Mouse (Mus musculus) adrenal gland, postnatal 36 days (tissue): Measurements from ENCODE around the gene Ptprg. TPM values are rescaled to one million over a fixed set of nuclear protein-coding genes. Genes with fewer than 3 reads are reported as not detected.
"Not testable (repeated sequence)": the region's sequence is repeated elsewhere in the genome, so short reads cannot be mapped to it uniquely, and the experiment has no call there.

ENCODE experiments used
- DNase-seq, 2 experiments: peaks; one replicate each; pipeline ENCODE4 v3.0.0; 2021; ENCODE audit warnings: mixed read lengths in 1 of 2
- total RNA-seq, 2 experiments: library from RNA; stranded (reverse); gene quantifications; 2 replicates each; pipeline ENCODE4 v1.2.3; 2021

Ptprg gene
- total RNA-seq, 2 experiments from 2014 or later: 103 to 108 TPM

DNA sequence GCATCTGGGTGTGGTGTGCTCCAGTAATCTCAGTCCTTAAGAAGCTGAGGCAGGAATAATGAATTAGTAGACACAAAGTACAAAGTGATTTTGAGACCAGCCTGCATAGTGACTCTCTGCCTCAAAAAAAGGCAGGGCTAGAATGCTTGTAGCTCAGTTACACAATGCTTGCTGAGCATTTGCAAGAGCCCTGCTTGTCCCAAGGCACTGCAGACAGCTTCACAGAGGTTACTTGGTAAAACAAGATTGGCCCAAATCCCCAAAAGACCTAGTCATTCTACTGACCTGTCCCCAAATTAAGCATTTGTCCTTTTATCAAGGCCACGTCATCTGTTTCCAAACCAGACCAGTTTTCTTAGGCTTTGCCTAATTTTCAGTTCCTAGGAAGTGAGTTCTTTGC, 190.4 kb downstream of the Ptprg start:
- DNase-seq: peak; percentile 10 to 12

DNA sequence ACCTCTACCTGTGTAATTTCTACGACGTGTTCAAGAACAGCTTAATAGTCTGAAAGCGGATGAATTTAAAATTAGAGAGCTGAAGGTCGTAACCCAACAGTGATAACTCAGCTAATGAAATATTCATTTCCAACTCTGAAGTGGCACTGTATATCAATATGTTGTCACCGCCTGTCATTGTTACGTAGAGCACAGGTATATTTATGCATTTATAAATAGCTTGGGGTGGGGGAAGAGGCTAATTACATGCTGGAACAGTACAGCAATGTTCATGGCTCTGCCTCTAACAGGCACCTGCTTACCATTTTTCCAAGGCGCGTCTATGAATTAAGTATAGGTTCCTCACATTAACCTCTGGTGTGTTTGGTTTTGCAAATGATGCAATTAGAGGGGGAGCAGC, 199.3 kb downstream of the Ptprg start:
- DNase-seq: no peak

DNA sequence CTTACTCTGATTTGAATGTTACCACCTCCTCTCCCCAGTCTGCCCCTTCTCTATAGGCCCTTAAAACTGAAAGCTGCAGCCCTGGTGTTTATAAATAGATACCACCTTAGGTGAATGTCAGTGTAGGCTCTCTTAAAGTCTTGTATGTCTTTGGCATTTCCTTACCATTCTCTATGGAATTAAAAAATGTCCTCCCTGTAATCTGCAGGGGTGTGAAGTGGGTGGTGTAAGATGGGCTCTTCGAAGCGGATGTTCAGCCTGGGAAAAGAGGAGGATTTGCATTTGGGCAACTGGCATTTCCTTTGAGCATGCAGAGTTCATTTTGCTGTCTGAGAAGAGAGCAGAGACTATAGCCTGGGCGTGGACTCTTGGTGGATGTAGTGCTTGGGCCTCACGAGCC, 201.3 kb downstream of the Ptprg start:
- no peak for DNase-seq

DNA sequence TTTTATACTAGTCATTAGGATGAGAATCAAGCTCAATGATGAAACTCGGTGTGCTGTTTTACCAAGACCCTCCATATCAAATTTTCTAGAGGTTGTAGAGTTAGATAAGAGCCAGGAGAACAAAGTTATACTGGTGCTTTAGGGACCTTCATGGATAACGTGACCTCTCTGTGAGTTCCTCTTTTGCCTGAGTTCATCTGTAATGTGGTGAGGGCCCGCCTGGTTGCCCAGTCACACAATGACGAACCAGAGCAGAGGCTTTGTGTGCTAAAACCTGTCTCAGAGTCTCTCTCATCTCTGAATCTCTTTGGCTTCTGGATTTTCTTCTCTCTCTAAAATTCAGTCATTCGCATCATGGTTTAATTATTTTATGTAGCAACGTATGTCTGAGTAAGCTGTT, 204.9 kb downstream of the Ptprg start:
- DNase-seq: no peak

DNA sequence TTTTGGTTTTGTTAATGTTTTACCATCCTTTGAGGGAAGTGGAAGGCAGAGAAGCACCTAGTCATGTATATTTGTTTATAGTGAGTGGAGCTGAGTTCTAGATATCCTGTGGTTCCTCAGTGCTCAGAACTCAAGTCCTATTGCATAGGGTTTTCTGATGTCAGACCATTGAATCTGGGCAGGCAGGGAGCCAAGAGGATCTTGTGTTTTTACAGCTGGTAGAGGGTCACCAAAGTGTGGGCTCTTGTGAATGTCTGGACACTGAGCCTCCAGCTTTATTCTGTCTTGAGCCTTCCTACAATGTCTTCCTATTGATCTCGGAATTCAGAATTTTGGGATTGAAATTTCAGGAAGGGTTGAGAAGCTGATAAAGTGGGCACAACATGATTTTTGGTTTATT, 206.0 kb downstream of the Ptprg start:
- DNase-seq: no peak

DNA sequence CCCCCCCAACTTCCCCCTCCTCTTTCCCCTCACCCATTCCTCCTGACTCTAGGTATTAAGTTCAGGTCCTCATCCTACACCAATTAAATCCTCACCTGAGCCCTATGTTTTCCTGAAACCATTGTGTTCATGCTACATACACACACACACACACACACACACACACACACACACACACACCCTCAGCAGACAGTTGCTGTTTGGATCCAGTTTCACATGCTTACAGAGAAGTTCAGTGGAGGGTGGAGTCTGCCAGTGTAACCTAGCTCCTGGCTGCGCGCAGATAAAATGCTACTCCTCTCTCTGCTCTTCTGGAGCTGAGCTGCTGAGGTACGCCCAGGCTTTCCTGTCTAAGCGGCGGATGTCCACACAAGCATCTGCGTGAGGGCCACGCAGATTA, 209.7 kb downstream of the Ptprg start:
- DNase-seq: no peak

DNA sequence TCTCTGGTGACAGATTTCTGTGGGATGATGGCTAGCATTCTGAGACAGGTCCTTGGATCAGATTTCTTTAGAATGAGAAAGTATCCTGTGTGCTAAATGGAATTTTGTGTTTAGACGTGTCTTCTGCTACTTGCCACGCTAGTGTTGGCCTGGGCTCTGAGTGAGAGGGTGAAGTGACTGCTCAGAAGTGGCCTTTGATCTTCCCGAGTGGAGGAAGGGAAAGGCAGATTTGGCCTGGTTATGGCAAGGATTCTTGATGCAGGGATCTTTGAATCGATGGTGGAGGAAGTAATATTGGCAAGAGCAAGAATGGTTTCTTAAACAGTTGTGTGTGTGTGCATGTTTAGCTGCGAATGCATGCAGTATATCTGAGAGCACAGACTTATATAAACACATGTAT, 219.4 kb downstream of the Ptprg start:
- DNase-seq: no peak

DNA sequence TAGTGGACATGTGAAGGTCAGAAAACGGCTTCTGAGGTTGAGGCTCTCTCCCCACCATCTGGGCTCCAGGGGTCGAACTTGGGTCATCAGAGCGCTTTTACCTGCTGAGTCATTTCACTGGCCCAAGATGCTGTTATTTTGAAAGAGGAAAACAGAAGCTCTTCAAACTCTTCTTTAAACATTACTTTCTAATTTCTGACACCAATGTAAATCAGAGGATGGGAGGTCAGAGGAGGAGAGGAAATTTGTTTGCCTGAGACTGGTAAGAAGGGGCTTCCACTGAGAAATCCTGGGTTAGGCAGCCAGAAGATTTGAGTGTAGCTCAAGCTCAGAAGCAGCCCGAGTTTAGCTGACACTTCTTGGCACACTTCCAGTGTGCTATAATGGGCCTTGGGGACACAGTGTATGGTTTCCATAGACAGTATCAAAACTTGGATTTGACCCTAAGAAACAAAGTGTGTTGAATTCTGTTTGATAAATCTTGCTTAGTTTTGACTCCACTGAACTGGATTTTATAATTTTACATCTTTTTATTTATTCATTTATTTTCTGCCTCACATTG, 221.2 kb downstream of the Ptprg start:
- DNase-seq: no peak

DNA sequence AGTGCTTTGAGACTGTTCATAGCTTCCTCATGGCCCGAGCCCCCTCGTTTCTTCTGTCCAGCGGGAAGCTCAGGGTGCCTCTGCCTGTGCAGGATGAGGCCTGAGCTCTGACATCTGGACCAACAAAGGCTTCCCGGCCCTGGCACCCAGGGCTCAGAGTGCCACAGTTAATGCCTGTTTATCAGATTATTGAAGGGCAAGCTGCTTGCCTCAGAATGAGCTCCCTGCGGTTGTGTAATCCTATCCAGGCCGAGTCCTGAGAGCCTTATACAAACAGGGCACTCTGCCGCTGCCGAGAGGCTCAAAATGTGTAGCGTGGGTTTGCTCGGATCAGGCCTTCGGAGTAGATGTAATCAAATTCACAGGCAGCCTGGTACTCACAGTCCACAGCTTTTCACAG, 221.9 kb downstream of the Ptprg start:
- DNase-seq: peak; percentile 67 to 73

DNA sequence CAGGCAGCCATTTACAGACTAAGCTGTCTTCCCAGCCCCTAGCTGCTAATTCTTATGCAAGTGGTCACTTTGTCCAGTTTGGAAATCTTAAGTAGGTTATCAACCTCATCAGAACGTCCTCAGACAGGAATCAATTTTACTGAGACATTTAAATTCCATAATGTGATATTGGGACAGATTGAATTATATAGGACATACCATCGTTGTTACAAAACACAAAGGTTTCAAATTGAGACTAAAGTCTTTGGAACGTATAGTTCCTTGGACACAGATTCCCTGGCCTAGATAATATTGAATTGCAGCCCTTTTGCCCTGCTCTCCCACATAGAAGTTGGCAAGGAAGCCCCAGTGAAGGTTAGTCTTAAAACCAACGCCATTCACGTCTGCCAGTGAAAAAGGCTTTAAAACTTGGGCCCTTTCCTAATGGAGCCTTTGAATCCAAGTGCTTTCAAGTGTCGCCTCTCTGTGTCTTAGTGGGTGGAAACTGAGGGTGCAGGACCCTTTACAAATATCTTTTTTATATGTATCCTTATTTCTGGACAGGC, 222.7 kb downstream of the Ptprg start:
- DNase-seq: no peak

DNA sequence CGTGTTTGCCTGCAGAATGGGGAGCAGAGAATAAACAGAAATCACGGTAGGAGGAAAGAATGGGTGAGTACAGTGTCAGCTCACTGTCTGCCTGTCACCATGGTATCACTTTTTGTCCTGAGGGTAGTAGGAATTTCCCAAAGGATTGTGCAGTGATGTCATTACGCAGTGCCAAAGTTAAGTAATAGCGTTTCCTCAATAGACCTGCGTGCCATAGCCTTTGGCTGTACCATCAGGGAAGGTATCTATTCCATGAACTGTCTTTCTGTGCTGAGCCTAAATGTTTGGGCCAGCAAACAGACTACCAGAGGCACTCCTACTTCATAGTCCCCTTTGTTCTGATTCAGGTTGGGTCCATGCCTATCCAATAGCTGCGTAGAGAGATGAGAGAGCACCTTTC, 223.2 kb downstream of the Ptprg start:
- no peak for DNase-seq

DNA sequence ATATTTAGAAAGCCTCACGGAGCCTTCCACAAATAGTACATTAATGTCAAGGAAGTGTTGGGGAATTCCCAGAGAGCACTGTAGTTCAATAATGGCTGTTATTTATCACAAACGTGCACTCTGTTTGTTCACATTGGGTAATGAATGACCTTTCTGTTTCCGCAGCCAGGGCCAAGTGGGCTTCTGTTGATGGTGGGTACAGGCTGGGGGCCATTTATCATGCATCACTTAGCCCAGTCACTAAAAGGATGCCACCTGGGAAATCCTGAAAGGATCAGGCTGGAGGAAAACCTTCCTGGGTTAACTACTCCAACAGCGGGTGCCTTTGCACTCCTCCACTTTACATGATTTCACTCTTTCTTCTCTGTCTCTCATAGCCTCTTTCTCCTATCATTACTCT, 237.9 kb downstream of the Ptprg start:
- DNase-seq: no peak

DNA sequence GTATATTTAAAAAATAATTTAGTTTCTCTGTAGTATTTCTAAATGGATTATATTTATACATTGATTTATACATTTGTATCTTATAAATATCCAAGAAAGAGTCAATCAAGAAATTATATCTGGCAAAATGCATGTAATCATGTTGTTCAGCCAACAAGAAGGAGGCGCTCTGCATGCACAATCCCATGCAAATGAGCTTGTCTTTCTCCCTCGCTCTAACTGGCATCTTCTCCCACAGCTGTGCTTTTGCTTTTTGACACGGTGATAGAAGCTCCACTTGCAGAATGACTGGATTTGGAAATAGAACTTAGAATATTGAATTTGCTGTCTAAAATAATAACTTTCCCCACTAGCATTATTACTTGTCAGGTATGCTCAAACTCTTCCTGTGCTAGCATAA, 240.5 kb downstream of the Ptprg start:
- no peak for DNase-seq

DNA sequence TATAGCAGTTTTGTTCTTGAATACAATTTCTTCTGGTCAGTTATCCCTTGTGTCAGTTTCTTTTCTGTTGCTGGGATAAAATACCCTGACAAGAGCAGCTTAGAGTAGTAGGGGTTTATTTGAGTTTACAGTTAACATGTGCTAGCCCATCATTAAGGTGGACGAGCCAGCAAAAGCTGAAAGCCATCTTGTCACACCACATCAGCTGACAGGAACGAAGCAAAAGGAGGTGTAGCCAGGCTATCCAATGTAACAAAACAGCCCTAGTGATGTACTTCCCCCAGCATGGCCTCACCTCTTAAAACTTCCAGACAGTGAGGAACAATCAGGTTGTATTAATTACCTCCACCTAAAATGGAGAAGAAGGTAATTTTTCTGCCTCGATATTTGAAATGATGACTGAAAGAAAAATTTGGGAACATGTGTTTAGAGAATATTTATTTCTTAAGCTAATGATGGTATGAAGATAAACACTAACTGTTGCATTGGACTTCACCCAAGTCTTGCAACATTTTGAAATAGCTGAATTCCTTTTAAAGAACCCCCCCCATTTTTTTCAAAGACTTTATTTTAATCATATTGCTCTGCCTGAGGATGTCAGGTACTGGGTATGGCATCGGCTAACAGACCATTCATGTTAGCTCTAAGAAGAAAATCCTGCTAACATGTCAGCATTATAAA, 249.2 kb downstream of the Ptprg start:
- DNase-seq: no peak

DNA sequence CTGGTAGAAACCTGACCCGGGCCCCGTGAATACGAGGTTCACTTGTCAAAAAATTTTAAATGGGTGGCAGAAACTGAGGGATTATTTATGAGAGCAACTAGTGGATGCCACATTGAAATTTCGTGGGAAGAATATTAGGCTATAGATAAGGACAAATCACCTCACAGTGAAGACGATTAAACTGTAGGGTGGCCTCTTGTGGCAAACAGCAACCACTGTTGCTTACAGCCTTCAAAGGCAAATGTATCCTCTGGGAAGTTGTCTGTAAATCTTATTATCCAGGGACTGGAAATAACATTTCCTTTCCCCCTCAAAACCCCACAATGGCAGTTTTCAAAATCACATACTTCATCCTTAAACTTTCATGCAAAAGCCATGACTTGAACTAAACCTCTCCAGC, 253.3 kb downstream of the Ptprg start:
- DNase-seq: no peak

DNA sequence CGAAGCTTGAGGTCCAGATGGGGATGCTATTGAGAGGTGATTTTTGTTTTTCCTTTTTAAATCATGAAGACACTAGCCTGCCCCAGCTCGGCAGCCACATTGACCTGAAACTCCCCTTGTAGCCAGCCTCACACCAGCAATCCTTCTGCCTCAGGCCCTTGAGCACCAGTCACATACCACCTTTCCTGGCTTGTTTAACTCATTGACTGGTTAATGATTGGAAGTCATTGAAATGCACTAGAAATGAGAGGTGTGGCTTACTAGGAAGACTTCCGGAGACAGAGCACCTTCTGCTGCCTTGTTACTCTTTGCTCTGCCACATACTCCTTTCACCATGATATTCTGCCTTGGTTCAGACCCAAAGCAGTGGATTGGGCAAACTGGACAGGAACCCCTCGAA, 254.1 kb downstream of the Ptprg start:
- no peak for DNase-seq

DNA sequence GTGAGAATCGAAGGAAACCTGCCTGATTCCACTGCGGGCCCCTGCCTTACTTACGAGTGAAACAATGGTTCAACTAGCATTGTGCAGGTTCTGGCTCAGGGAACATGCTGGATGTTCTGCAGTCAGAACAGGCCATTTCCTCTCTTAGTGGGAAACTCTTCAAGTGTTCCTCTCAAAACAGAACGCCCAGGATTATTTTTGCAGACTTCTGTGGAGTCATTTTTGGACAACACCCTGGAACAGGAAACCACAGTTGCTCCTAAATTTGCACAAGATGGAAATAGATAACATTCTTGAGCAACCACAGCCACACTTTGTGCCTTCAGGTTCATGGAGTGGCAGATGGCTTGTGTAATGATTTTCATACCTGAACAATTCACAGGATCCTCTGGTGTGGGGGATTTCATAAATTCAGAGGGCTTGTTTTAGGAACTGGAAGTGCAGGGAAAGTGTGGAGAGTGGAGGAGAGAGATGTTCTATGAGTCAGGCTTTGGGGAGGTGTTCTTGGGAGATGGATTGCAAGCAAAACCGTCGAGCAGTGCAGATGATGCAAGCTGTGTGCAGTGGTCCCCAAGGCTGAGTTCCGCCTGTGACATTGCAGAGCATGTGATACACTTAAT, 257.9 kb downstream of the Ptprg start:
- DNase-seq: peak; percentile 17 to 38

DNA sequence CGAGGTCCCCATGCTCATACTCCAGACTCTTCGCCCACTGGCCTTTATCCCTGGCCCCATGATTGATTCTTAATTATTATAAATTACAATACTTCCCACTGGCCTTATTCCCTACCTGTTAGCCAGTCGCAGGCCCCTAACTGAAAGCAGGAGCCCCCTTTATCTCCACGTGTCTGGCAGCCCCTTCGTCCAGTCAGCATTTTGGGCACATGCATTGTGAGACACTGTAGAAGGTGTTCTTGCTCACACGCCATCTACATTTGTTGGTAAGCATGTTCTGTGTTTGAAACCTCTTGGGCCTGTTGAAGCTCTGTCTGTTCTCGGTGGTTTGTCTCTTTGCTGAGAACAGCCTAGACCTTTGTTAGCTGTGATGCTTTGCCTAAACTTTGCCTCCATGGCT, 259.0 kb downstream of the Ptprg start:
- DNase-seq: no peak

DNA sequence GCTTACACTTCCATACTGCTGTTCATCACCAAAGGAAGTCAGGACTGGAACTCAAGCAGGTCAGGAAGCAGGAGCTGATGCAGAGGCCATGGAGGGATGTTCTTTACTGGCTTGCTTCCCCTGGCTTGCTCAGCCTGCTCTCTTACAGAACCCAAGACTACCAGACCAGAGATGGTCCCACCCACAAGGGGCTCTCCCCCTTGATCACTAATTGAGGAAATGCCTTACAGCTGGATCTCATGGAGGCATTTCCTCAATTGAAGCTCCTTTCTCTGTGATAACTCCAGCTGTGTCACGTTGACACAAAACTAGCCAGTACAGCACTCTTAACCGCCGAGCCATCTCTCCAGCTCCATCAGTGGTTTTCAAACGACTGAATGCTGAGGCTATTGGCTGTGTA, 261.5 kb downstream of the Ptprg start:
- not testable (repeated sequence) for DNase-seq

DNA sequence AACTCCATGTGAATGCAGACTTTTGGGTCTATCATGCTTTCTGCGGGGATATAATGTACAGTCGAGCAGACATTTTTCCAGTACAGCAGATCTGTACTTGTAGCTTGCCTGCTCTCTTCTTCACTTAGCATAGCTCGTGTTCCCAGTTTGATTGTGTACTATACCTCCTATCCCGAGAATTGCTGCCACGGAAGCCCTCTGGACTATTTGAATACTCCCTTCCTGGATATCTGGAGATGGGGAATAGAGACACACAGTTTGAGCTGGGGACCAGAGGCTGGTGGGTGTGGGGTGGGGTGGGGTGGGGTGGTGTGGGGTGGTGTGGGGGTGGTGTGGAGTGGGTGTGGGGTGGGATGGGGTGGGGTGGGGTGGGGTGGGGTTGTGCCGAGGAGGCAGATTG, 263.9 kb downstream of the Ptprg start:
- no peak for DNase-seq

DNA sequence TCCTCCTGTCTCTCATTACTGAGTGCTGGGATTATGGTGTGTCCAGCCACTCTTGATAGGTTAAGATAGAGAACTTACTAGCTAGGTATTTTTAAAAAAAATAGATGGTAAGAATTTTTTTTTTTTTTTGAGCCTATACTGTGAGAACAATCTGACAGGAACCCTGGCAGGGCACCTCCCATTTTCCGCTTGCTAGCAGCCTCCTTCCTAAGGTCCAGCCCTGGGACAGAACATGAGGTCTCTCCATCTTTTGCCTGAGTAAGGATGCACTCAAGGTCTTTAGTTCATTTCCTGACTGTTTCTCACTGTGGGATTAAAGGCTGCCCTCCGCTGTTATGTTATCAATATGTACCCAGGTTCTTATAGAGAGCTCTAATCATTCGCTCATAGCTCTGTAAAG, 264.7 kb downstream of the Ptprg start:
- DNase-seq: no peak

DNA sequence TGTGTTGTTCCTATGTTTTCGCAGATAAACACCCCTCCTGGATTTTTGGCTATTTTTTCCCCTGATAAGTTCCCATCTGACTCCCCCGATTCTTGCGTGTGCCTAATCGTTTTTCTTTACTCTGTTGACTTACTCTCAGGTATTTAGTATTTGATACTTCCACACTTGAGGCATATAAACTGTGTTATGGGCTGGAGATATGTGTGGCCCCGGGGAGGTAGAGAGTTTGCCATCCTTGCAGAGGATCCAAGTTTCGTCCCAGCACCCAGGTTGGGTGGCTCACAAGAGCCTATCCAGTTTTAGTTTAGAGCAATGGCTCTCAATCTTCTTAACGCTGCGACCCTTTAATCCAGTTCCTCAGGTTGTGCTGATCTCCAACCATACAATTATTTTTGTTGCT, 265.4 kb downstream of the Ptprg start:
- no peak for DNase-seq

DNA sequence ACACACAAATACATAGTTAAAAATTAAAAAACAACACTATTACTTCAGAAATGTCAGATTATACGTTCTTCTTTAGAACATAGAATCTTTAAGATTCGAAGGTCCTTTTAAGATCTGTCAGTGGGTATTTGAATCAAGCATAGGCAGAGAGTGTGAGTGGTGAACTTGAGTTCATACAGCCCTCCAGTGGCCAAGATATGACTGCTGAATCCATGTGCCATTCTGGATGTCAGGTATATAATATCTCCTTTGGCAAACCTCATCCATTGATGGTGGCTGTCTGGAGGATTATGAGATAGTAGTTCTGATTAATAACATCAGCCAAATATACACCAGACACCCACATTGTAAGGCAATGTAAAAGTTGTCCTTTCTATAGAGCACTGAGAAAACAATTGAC, 266.0 kb downstream of the Ptprg start:
- no peak for DNase-seq
